Mouse (Mus musculus) bone marrow macrophage, adult 2 months (primary cell): ENCODE data around the gene Txndc8.

Experiments used
- CTCF ChIP-seq: IDR thresholded peaks from 2 replicates; pipeline ENCODE4 v1.5.1; 2012; ENCODE audit warnings: low read depth, mild to moderate bottlenecking, low read length, moderate library complexity
- POLR2A ChIP-seq: IDR thresholded peaks from 2 replicates; pipeline ENCODE4 v1.6.1; 2012; ENCODE audit warnings: mild to moderate bottlenecking, low read depth, low read length, borderline replicate concordance

GRCm38 (mm10) chr4:57954580-57954979, 54.3 kb downstream of the Txndc8 start:
- TF ChIP-seq CTCF = no peak
- TF ChIP-seq POLR2A = no peak
